Mouse (Mus musculus) E14TG2a.4 (cell line): Measurements from ENCODE around the gene Helq.
A peak's percentile ranks its signal among the peaks of the same experiment; 100 is the strongest.

Experiments
- H3K27me3 ChIP-seq: 2 replicates; pipeline ENCODE4 v1.6.1; 2014; ENCODE audit warnings: low read length, control low read depth; ENCODE audit not compliant: insufficient read depth
- H3K36me3 ChIP-seq: 2 replicates; pipeline ENCODE4 v1.6.1; 2014; ENCODE audit warnings: low read length, control low read depth; ENCODE audit not compliant: insufficient read depth
- H3K4me1 ChIP-seq: replicated peaks from 2 replicates; pipeline ENCODE4 v1.6.1; 2014; ENCODE audit warnings: low read depth, low read length, control low read depth
- H3K4me3 ChIP-seq: replicated peaks from 2 replicates; pipeline ENCODE4 v1.5.1; 2014; ENCODE audit warnings: mild to moderate bottlenecking, low read length
- H3K9me3 ChIP-seq: 2 replicates; pipeline ENCODE4 v1.6.1; 2014; ENCODE audit warnings: low read length, control low read depth
- CTCF ChIP-seq: conservative IDR thresholded peaks from 2 replicates; pipeline ENCODE4 v1.5.1; 2014; ENCODE audit warnings: low read length
- NANOG ChIP-seq: IDR thresholded peaks from 2 replicates; pipeline ENCODE4 v1.6.1; 2014; ENCODE audit warnings: borderline replicate concordance, low read length, mixed read lengths
- POU5F1 ChIP-seq: IDR thresholded peaks from 2 replicates; pipeline ENCODE4 v1.6.1; 2014; ENCODE audit warnings: low read length, borderline replicate concordance

Helq gene

GRCm38 (mm10) chr5:100771575-100771974 lies 26.8 kb downstream of the Helq start:
- Histone ChIP-seq H3K4me3 (no peak overlapping the region), H3K9me3 (no peaks in the 10 kb centered on the region), H3K27me3 (no peaks in the 10 kb centered on the region), H3K4me1 (peaks cover 25% of the 10 kb centered on the region), H3K36me3 (peaks cover 93% of the 10 kb centered on the region)
- TF ChIP-seq POU5F1 (no peak), CTCF (no peak), NANOG (no peak)

GRCm38 (mm10) chr5:100766026-100766425 lies 32.4 kb downstream of the Helq start:
- peak overlapping the region; percentile 69 for H3K4me3 ChIP-seq
- peaks cover 77% of the 10 kb centered on the region for H3K36me3 ChIP-seq
- H3K9me3 ChIP-seq, result no peaks in the 10 kb centered on the region
- H3K27me3 ChIP-seq, result no peaks in the 10 kb centered on the region
- H3K4me1 ChIP-seq, result peaks cover 40% of the 10 kb centered on the region
- TF ChIP-seq NANOG (no peak), CTCF (no peak), POU5F1 (no peak)

GRCm38 (mm10) chr5:100761736-100762135 lies 36.7 kb downstream of the Helq start:
- Histone ChIP-seq H3K4me3 (no peak overlapping the region), H3K36me3 (peaks cover 40% of the 10 kb centered on the region), H3K27me3 (no peaks in the 10 kb centered on the region), H3K9me3 (peaks cover 15% of the 10 kb centered on the region), H3K4me1 (peaks cover 29% of the 10 kb centered on the region)
- TF ChIP-seq NANOG, result no peak

GRCm38 (mm10) chr5:100760049-100760663 lies 38.2 kb downstream of the Helq start:
- Histone ChIP-seq H3K27me3 (no peaks in the 10 kb centered on the region), H3K9me3 (peaks cover 19% of the 10 kb centered on the region), H3K4me3 (no peak overlapping the region), H3K4me1 (peaks cover 14% of the 10 kb centered on the region), H3K36me3 (peaks cover 40% of the 10 kb centered on the region)
- TF ChIP-seq CTCF (no peak), NANOG (no peak), POU5F1 (no peak)

GRCm38 (mm10) chr5:100758121-100758520 lies 40.3 kb downstream of the Helq start:
- no peaks in the 10 kb centered on the region for H3K27me3 ChIP-seq
- H3K9me3 ChIP-seq, result peaks cover 19% of the 10 kb centered on the region
- no peak overlapping the region for H3K4me3 ChIP-seq
- peaks cover 20% of the 10 kb centered on the region for H3K36me3 ChIP-seq
- TF ChIP-seq CTCF (no peak), POU5F1 (no peak), NANOG (no peak)
- H3K4me1 ChIP-seq, result peaks cover 12% of the 10 kb centered on the region; the same call in 1 of the 2 replicates

GRCm38 (mm10) chr5:100753407-100753806 lies 45.0 kb downstream of the Helq start:
- Histone ChIP-seq H3K27me3 (no peaks in the 10 kb centered on the region), H3K4me3 (no peak overlapping the region), H3K4me1 (0 out of 2 replicates have a peak, but pooled peaks cover 9% of the 10 kb centered on the region), H3K9me3 (peaks cover 34% of the 10 kb centered on the region), H3K36me3 (no peaks in the 10 kb centered on the region)
- no peak for TF ChIP-seq NANOG
- no peak for TF ChIP-seq CTCF
- TF ChIP-seq POU5F1, result no peak

- TF ChIP-seq NANOG (no peak), CTCF (no peak), POU5F1 (no peak)
- 0 out of 2 replicates have a peak, but pooled peaks cover 6% of the 10 kb centered on the region for H3K4me1 ChIP-seq
- H3K9me3 ChIP-seq, result peaks cover 35% of the 10 kb centered on the region
- no peak overlapping the region for H3K4me3 ChIP-seq
- no peaks in the 10 kb centered on the region for H3K27me3 ChIP-seq
- no peaks in the 10 kb centered on the region for H3K36me3 ChIP-seq
Observed at GRCm38 (mm10) chr5:100751655-100752054, 46.7 kb downstream of the Helq start.

GRCm38 (mm10) chr5:100750617-100751255 lies 47.7 kb downstream of the Helq start:
- no peaks in the 10 kb centered on the region for H3K36me3 ChIP-seq
- H3K4me3 ChIP-seq, result no peak overlapping the region
- H3K9me3 ChIP-seq, result peaks cover 35% of the 10 kb centered on the region
- no peak for TF ChIP-seq POU5F1
- TF ChIP-seq CTCF, result no peak
- TF ChIP-seq NANOG, result no peak
- no peaks in the 10 kb centered on the region for H3K27me3 ChIP-seq
- H3K4me1 ChIP-seq, result 0 out of 2 replicates have a peak, but pooled peaks cover 6% of the 10 kb centered on the region
